Mouse (Mus musculus): Measurements from ENCODE around the gene Pom121l12. TPM values are rescaled to one million over a fixed set of nuclear protein-coding genes. Genes with fewer than 3 reads are reported as not detected.

Gene Pom121l12
- polyA plus RNA-seq (2015; fragmentation: Illumina TruSeq; extraction: RNeasy Lipid Tissue Mini Kit (QIAGEN cat#74804); ENCODE audit: insufficient read depth, low read depth, low replicate concordance), result not detected

DNA sequence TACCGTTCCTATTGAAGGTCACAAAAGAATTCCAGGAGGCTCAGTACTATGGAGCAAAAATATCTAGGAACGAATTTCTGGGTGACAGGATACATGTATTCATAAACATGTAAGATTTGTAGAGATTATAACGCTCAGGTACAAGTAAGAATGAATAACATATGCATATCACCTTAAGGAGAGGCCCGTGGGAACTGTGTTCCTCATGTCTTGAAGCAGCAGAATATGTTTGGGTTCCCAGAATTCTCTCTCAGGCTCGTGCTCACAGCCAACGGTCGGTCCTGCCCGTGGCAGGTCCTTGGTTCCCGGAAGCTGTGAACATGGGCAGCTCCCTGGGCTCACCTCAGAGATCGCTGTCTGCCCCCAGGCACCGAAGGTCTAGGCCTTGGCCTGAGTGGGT lies at the start of gene Pom121l12:
Pom121l12 (plus strand) TSS at position 301 of the 400 bp plus-strand sequence.

